Mouse (Mus musculus): Measurements from ENCODE around the gene Six6.

Gene Six6

DNA sequence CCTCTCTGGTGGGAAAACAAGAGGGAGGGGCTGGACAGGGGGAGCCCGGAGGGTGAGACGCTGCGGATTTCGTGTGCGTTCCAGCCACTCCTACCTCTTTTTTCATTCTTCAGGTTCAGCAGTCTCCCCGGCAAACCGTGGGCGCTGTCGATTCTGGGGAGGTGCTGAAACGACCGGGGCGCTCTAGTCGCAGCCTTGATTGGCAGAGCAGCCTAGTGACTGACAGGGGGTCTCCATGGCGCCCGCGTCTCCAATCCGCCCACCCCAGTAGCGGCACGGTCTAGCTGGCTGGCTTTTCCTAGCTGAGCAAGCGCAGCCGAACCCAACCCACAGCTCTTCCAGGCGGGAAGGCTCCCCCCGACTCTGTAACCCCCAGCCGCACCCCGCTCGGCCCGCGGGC, at the start of gene Six6:
Gene Six6 (plus strand): TSS at position 277 of the 400 bp plus-strand sequence.
- DNase-seq (ENCODE audit: low read depth, low spot score), result no peak

DNA sequence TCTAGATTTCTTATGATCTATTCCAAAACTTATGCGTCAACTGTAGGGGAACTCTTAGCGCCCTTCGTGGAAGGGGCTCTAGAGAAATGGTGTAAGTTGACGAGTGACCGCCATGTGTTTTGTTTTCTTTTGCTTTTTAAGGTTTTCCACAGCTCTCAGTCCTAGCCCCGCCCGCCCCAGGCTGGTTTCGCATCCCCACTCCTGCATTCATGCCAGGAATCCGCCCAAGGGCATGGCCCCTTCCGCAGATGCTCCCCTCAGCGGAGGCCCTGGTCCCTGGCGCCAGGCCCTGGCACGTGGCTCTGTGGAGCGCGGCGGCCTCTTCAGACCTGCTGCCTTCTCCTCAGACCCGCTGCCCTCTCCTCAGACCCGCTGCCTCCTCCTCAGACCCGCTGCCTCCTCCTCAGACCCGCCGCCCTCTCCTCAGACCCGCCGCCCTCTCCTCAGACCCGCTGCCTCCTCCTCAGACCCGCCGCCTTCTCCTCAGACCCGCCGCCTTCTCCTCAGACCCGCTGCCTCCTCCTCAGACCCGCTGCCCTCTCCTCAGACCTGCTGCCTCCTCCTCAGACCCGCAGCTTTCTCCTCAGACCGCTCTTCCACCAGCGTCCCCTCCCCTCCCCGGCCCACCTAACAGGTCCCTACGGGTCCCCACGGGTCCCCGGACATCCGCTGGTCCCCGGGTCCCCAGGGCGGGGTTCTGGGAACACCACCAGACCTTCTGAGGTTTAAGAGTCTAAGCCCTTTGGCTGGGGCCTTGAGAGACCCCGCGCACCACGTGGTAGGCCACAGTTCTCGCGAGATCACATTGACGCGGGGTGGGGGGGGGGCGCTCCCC, 22.3 kb upstream of the Six6 start:
- DNase-seq (ENCODE audit: low read depth, low spot score), result no peak

DNA sequence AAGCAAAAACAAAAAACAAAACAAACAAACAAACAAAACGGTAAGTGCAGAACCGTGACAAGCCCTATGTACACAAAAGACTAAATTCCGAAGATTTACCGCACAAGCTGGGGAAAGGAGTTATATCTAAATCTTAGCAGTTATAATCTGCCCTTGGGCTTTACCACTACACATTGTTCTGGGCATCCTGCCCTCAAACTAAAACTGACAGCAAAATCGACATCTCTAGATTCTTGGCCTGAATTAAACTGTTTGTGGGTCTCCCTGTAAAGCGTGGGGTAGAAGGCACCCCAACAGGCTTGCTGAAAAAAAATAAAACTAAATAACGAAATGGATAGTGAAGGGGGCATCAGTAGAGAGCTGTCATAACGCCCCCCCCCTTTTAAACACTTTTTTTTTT, 2.9 kb upstream of the Six6 start:
- DNase-seq (ENCODE audit: low read depth, low spot score), result no peak

DNA sequence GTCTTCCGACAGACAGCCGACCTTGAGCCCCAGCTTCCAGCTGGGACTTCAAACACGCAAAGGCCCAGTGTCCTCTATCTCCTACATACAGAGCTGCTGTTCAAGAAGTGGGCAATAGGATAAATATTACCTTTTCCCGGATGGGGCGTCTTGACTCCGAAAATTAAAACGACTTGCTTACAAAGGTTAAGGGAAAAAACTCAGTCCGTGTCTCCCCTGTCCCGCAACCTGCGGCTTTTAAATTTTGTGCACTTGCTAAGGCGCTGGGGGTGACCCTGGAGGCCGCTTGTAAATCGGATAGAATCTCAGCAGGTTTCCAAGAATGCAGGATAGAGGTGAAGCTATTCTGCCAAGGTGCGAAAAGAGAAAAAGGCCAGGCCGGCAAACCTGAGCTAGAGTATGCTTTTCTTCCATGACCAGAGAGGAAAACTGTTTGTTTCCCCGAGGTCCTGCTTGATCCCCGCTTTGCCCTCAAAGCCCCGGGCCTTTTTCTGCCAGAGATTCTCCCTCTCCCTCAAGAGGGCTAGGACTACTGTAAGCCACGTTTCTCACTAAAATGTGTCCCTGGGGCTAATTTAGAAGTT, 2.1 kb upstream of the Six6 start:
- DNase-seq (ENCODE audit: low read depth, low spot score), result no peak

DNA sequence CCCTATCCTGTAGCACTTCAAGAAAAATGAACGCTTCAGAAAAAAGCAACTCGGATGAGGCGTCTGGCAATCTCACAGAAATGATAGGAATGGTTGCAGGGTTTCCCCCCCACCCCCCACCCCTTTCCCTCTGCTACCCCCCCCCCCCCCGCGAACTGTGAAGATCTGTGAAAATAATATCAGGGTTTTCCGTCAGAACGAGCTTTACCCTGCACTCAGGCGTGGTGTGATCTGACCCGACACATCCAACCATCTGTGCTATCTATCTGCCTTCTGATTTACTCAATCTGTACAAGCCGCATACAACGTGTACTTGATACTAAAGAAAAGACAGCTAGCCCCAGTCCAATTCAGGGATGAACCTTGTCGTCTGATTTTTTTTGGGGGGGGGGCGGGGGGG, 1.5 kb upstream of the Six6 start:
- no peak for DNase-seq (ENCODE audit: low read depth, low spot score)

DNA sequence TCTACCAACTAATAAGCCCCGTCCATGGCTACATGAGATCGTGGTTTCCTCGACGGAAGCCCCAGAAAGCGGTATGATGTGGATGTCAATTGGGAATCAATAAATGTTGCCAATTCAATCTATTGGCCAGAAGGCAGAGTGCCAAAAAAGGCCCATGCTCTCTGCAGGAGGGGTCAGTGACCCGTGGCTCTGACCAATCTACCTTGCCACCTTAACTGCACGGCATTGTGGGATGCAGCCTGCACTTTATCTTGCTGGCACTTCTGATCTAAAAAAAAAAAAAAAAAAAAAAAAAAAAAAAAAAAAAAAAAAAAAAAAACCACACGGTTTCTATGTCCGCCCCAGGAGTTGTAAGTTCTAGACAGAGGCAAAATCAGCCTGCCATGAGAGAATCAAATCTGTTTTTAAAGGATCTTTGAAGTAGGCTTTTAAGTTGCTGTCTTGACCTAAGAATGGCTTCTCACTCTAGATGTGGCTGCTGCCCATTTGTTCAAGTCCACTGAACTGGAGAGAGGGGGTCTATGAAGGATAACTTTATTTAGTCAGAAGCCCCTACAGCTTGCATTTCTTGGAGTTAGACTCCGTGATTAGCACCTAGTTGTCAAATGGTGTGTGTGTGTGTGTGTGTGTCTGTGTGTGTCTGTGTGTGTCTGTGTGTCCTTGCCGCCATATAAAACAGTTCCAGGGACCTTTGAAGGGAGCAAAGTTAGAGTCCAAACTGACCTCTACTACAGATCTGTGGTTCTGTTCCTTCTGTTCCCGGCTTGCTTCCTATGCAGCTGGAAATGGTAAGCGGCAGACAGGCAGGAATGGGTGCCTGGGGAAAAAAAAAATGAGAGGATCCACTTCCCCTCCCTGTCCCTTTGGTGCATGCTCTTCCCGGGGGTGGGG, 847 bp upstream of the Six6 start:
- no peak for DNase-seq (ENCODE audit: low read depth, low spot score)

- no peak for DNase-seq (ENCODE audit: low read depth, low spot score)
These were observed 554 bp downstream of the Six6 start, which contains the start of gene 4930447C04Rik for GRCm38 (mm10) chr12:72940071-72940821. Gene 4930447C04Rik (minus strand): TSS chr12:72940774.

DNA sequence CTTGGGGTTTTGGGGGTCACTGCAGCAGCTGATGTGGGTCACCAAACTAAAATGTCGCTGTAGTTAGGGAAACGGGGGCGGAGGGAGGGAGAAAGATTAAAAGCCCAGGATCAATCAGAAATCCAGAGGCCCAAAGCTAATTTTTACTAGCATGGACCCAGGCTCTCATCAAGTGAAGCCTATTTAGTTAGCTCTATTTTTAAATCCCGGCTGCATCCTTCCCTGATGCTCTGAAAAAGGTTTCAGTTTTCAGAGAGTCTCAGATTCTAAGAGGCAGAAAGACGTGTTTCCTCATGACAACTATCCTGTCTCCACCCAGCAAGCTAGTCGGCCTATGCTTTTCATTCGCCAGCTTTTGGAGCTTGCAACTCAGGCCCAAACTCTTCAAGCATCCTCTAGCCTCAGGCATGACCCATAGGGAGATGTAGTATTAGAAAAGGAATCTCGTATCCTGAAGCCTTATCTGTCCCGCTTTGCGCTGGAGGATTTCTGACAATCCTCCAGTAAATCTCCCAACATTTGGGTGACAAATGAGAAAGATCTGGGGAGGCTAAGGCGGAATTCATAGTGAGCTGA, 1.2 kb downstream of the Six6 start:
- no peak for DNase-seq (ENCODE audit: low read depth, low spot score)

GRCm38 (mm10) chr12:72941398-72942051, 1.8 kb downstream of the Six6 start:
- DNase-seq (ENCODE audit: low read depth, low spot score), result no peak

GRCm38 (mm10) chr12:72942171-72942570, 2.5 kb downstream of the Six6 start:
- no peak for DNase-seq (ENCODE audit: low read depth, low spot score)

DNA sequence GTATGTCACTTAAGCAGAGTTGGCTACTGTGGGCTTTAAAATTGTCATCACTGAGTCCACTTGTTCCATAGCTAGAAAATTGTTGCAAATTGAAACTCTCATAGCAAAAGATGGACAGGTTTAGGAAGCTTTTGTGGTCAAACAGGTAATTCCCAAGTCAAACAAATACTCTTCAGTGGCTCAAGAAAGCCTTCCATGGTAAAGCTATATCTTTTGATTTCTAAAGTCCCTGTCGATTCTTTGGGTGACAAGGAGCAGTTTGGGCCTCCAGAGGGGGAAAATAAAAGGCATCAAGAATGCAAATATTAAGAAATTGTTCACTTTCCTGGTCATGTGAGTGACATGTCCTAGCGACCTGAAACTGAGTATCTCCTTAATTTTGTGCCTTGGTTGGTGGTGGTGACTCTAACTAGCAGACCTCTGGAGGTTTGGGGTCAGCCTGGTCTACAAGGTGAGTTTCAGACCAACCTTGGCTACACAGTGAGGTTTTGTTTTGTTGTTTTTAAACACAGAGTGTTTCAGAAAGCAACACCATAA, 4.0 kb downstream of the Six6 start:
- no peak for DNase-seq (ENCODE audit: low read depth, low spot score)

DNA sequence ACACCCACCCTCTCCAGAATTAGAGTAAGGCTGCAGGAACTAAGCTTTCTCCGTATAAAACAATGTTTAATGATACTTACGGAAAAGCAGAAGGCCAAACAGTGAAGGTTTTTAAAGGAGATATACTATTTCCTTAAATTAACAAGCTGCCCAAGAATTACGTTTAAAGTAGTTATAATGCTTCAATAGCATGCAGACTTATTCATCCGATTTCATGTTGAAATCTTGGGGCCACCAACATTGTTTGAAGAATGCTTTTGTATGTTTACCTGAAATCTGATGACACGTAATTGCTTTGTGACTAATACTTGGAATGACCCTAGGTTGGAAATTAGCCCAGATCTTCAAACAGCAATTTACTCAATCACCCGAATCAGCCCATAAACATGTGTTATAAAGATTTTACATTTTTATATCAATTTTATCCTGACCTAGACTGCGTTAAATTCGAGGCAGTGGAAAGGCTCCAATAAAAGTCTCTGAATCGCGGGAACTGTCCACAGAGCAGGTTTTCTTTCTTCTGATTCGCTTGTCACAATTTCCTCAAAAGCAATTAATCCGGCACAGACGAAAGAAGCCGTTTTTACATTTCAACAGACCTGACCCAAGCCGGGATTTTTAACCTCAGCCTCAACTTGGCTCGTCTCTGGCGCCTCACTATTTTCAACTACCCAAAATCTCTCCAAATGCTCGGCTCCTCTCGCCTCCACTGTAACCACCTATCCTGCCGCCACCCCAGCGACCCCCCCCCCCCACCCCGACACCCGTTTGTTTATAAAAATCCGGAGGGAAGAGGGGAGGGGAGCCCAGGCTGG, 4.9 kb downstream of the Six6 start:
- DNase-seq (ENCODE audit: low read depth, low spot score), result no peak

GRCm38 (mm10) chr12:72945301-72946063, 5.8 kb downstream of the Six6 start:
- DNase-seq (ENCODE audit: low read depth, low spot score), result peak; percentile 4

GRCm38 (mm10) chr12:72946064-72946395, 6.3 kb downstream of the Six6 start:
- no peak for DNase-seq (ENCODE audit: low read depth, low spot score)

GRCm38 (mm10) chr12:72946805-72947204, 7.1 kb downstream of the Six6 start:
- DNase-seq (ENCODE audit: low read depth, low spot score), result no peak

- DNase-seq (ENCODE audit: low read depth, low spot score), result no peak
These were observed 7.6 kb downstream of the Six6 start for GRCm38 (mm10) chr12:72947335-72947734.

- DNase-seq (ENCODE audit: low read depth, low spot score), result no peak
These were observed 13.4 kb downstream of the Six6 start for GRCm38 (mm10) chr12:72953089-72953488.

DNA sequence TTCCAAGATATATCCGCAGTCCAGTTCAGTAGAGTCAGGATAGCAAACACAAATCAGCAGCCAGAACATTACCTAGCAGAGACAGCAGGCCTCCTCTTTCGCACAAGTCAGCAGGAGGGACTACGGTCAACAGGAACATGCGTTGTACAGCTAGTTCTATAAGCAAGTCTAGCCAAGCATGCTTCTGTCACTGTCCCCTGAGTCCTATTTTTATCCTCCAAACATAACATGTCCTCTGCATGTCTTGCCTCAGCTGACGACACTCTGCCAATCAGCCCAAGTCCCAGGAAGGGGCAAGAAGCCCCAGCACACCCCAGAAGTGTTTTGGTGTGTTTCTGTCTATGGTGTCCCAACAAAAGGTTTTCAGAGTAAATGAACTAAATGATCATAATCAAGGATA, 14.2 kb downstream of the Six6 start:
- no peak for DNase-seq (ENCODE audit: low read depth, low spot score)

DNA sequence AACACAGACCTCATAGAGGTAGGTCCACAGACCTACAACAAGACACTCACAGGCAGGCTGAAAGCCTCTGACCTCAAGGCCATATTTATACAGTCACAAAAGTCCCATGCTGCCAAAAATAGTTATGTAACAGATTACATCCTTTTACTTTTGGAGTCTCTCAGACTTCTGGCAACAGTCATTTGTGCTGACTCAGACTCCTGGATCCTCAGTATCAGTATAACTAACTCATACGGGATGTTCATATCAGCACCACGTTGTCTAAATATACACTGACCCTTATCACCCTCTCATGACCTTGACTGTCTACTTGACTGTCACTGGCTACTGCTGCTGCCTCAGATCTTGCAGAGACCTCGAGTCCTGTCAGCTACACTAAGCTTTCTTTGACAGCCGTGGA, 15.2 kb downstream of the Six6 start:
- no peak for DNase-seq (ENCODE audit: low read depth, low spot score)
